Mouse (Mus musculus): Measurements from ENCODE around the gene Adgrg1. TPM values are rescaled to one million over a fixed set of nuclear protein-coding genes. Genes with fewer than 3 reads are reported as not detected.

The Adgrg1 gene
- polyA plus RNA-seq, 1 experiment from 2014 or later: 7.0 TPM

DNA sequence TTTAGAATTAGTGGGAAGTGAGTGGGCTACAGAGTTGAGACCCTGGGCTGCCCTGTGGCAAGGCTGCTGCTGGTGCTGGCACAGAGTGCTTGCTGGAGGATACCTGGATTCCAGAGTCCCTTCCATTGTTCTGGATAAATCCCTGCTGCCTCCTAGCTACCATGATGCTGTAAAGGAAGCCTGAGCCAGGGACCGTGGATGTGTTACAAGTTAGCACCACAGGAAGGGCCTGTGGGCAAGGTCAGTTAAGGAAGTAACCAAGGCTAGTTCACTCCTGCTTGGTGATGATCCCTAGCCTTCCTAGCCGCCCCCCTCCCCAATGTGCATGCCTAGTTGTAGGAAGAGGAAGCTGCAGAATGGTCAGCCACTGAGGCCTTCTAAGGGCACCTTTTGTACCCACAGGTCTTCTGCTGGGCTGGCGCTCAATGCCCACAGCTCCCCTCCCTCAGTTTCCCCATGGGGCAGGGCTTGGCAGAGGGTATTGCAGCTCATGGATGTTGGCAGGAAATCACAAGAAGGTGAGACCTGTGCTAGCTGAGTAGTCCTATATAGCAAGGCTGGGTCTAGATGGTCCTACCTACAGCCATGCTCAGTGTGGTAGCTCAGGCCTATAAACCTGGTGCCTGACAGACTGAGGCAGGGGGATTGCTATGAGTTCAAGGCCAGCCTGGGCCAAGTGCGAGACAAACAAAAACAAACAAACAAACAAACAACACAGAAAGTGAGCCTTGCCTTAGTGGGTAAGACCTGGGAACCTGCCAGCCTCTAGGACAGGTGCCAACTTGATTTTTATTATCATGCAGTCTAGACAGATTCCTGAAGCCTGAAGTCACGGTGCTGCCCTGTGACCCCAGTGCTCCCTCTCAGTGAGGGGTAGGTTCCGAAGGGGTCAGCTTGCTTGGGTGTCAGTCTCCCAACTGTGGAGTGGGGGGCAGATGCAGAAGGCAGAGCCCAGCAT lies 22.6 kb downstream of the Adgrg1 start:
- no peak for ATAC-seq (ENCODE audit: insufficient number of reproducible peaks, insufficient read depth, low FRiP score, low TSS enrichment, low read depth)
- WGBS: 61% methylated on average over 6 of the region's 6 CpGs
- Histone ChIP-seq H3K9me3 (no peaks in the 10 kb centered on the region), H3K27ac (no peak overlapping the region), H3K27me3 (no peaks in the 10 kb centered on the region; the same call in none of the 2 replicates), H3K4me2 (no peak overlapping the region), H3K9ac (replicated peaks) (no peak overlapping the region), H3K36me3 (no peaks in the 10 kb centered on the region), H3K4me1 (replicated peaks) (peaks cover 54% of the 10 kb centered on the region), H3K4me3 (replicated peaks) (no peak overlapping the region)

DNA sequence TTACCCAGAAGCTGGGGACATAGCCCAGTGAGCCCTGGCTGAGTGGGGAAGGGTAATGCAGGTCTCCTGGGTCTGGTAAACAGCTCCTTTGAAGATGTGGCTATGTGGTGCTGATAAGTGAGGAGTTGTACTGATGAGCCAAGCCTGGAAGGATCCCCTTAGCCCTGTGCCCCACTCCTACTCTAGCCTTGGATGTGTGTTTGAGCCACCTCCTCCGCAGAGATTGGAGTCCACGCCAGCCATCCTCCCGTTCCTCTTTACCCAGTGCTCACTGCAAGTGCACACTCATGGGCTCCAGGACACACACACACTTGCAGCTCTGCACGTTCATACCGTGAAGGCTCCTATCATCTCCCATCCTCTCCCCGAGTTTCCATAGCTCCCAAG lies 23.3 kb downstream of the Adgrg1 start:
- peaks cover 54% of the 10 kb centered on the region for H3K4me1 ChIP-seq (replicated peaks)
- 74% methylated on average over 6 of the region's 6 CpGs for WGBS
- no peak overlapping the region for H3K27ac ChIP-seq
- no peaks in the 10 kb centered on the region; the same call in none of the 2 replicates for H3K27me3 ChIP-seq
- no peaks in the 10 kb centered on the region for H3K36me3 ChIP-seq
- ATAC-seq (ENCODE audit: insufficient number of reproducible peaks, insufficient read depth, low FRiP score, low TSS enrichment, low read depth): no peak
- no peak overlapping the region for H3K4me3 ChIP-seq (replicated peaks)
- no peaks in the 10 kb centered on the region for H3K9me3 ChIP-seq
- H3K9ac ChIP-seq (replicated peaks): no peak overlapping the region
- H3K4me2 ChIP-seq: no peak overlapping the region

DNA sequence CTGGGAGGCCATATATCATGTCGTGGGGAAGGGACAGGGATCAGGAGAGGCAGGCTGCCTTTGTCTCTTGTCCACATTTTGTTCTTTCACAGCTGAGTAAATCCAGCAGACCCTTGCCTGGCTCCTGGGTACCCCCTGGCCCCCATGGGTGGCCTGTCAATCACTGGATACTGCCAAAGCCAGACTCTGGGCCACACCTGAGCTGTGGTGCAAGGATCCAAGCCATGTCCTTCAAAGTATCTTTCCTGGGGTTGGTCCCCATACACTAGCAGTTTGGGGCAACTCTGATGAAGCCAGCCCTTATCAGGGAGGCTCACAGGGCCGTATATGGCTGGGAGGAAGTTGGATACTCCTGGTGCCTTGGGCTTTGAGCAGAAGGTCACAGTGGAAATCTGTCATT lies 23.9 kb downstream of the Adgrg1 start:
- Histone ChIP-seq H3K4me3 (replicated peaks) (no peak overlapping the region), H3K27ac (no peak overlapping the region), H3K9ac (replicated peaks) (no peak overlapping the region), H3K4me2 (no peak overlapping the region), H3K36me3 (no peaks in the 10 kb centered on the region), H3K27me3 (no peaks in the 10 kb centered on the region; the same call in none of the 2 replicates), H3K9me3 (no peaks in the 10 kb centered on the region), H3K4me1 (replicated peaks) (peaks cover 51% of the 10 kb centered on the region)
- WGBS: 58% methylated on average over 2 of the region's 2 CpGs
- no peak for ATAC-seq (ENCODE audit: insufficient number of reproducible peaks, insufficient read depth, low FRiP score, low TSS enrichment, low read depth)

DNA sequence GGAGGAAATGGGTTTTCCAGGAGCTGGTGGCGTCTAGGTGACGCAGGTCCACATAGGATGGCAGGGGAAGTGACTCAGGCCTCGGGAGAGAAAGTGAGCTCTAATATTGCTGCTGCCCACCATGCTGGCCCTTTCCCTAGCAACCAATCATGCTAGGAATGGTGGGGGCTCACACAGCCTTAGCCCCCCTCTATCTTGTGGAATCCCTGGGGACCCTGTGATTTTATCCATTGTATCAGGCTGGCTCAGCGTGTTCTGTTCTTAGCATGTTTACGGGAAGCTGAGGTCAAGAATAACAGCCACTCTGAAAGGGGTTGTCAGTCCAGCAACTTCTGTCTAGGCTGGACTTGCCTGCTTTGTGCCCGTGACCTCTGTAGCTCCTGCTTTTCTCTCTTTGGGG lies 24.5 kb downstream of the Adgrg1 start:
- H3K4me2 ChIP-seq: no peak overlapping the region
- no peaks in the 10 kb centered on the region; the same call in 1 of the 2 replicates for H3K27me3 ChIP-seq
- H3K36me3 ChIP-seq: no peaks in the 10 kb centered on the region
- 0 out of 2 replicates have a peak overlapping the region, but pooled peaks have one; percentile 17 for H3K27ac ChIP-seq
- H3K4me1 ChIP-seq (replicated peaks): peaks cover 46% of the 10 kb centered on the region
- no peak overlapping the region for H3K4me3 ChIP-seq (replicated peaks)
- H3K9ac ChIP-seq (replicated peaks): no peak overlapping the region
- H3K9me3 ChIP-seq: no peaks in the 10 kb centered on the region
- no peak for ATAC-seq (ENCODE audit: insufficient number of reproducible peaks, insufficient read depth, low FRiP score, low TSS enrichment, low read depth)
- 68% methylated on average over 6 of the region's 6 CpGs for WGBS

DNA sequence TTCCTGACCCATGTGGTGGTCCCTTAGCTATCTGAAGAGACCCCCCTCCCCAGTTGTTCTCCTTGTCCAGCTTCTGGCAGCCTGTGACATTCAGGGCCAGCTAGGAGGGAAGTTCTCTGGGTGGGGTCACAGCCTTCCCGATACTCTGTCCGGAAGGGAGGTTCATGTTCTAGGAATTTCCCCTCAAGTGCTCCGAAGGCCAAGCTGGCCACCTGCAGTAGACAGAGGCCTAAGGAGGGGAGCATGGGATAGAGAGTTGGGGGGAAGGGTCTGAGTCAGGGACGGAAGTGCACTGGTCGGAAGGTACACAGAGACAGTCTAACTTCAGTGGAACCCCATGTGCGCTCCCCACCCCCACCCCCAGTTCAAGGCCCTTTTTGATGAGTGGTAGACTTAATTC lies 25.4 kb downstream of the Adgrg1 start:
- no peak overlapping the region for H3K27ac ChIP-seq
- H3K4me2 ChIP-seq: no peak overlapping the region
- WGBS: 65% methylated on average over 6 of the region's 6 CpGs
- no peaks in the 10 kb centered on the region for H3K36me3 ChIP-seq
- H3K27me3 ChIP-seq: no peaks in the 10 kb centered on the region; the same call in 1 of the 2 replicates
- no peak for ATAC-seq (ENCODE audit: insufficient number of reproducible peaks, insufficient read depth, low FRiP score, low TSS enrichment, low read depth)
- H3K4me3 ChIP-seq (replicated peaks): no peak overlapping the region
- H3K9me3 ChIP-seq: no peaks in the 10 kb centered on the region
- H3K9ac ChIP-seq (replicated peaks): no peak overlapping the region
- H3K4me1 ChIP-seq (replicated peaks): peaks cover 37% of the 10 kb centered on the region

DNA sequence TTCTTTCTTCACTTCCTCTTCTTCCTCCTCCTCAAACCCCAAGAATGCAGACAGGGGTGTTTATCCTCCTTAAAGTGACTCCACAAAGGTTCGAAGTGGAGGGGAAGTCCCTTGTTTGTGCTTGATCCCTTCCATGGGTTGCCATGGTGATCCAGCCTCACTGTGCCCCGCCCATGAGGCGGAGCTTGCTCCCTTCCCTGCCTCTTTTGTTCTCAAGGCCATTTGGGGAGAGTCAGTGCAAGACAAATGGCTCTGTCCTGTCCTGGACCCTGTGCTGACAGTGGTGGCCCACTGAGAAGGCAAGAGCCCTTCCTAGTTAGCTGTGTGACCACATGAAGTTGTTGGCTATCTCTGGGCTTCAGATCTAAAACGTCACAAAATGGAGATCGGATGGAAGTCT lies 26.1 kb downstream of the Adgrg1 start:
- WGBS: 25% methylated on average over 5 of the region's 5 CpGs
- Histone ChIP-seq H3K9me3 (no peaks in the 10 kb centered on the region), H3K9ac (replicated peaks) (no peak overlapping the region), H3K4me3 (replicated peaks) (no peak overlapping the region), H3K27ac (no peak overlapping the region), H3K36me3 (no peaks in the 10 kb centered on the region), H3K4me2 (no peak overlapping the region), H3K27me3 (no peaks in the 10 kb centered on the region; the same call in 1 of the 2 replicates), H3K4me1 (replicated peaks) (peaks cover 32% of the 10 kb centered on the region)
- ATAC-seq (ENCODE audit: insufficient number of reproducible peaks, insufficient read depth, low FRiP score, low TSS enrichment, low read depth): no peak

DNA sequence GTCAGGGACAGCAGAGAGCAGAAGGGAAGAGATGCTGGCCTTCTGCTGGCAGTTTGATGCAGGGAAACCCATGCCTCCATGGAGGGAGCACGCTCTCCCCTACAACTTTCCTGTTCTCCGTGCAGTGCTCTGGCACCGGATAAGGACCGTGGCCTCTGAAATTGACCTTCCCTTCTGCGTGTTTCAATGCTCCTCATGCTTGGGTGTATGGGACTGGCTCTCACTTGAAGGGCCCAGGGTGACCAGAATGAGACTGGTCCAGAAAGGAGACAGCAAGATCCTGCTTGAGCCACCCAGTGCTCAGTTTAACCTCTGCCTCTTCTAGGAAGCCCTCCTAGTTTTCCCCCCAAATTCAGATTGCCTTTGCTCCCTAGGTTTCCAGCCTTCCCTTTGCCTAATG lies 26.6 kb downstream of the Adgrg1 start:
- Histone ChIP-seq H3K9ac (replicated peaks) (no peak overlapping the region), H3K27me3 (no peaks in the 10 kb centered on the region; the same call in 1 of the 2 replicates), H3K36me3 (no peaks in the 10 kb centered on the region), H3K9me3 (no peaks in the 10 kb centered on the region), H3K27ac (no peak overlapping the region), H3K4me1 (replicated peaks) (peaks cover 30% of the 10 kb centered on the region), H3K4me2 (no peak overlapping the region), H3K4me3 (replicated peaks) (no peak overlapping the region)
- no peak for ATAC-seq (ENCODE audit: insufficient number of reproducible peaks, insufficient read depth, low FRiP score, low TSS enrichment, low read depth)
- 78% methylated on average over 5 of the region's 5 CpGs for WGBS

DNA sequence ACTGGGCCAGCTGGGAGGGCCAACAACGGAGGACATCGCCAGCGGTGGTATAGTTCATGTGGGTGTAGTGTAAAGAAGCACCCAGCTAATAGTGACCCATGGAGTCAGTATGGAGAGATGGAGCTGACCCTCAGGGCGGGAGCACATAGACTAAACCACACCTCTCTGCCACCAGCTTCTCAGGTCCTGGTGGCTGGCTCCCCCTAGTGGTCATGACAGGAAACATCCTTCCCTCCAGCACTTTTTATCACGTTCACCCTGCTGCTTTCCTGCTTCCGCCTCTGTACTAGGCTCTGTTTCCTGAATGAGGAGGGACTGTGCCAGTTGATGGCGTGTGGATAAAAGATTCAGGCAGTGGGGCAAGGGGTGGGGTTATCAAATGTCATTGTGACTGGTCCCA lies 27.1 kb downstream of the Adgrg1 start:
- no peak overlapping the region for H3K4me2 ChIP-seq
- ATAC-seq (ENCODE audit: insufficient number of reproducible peaks, insufficient read depth, low FRiP score, low TSS enrichment, low read depth): peak; percentile 64; the same call in 1 of the 2 replicates
- H3K4me3 ChIP-seq (replicated peaks): no peak overlapping the region
- H3K36me3 ChIP-seq: no peaks in the 10 kb centered on the region
- H3K9me3 ChIP-seq: no peaks in the 10 kb centered on the region
- H3K27ac ChIP-seq: no peak overlapping the region
- H3K4me1 ChIP-seq (replicated peaks): peaks cover 25% of the 10 kb centered on the region
- no peak overlapping the region for H3K9ac ChIP-seq (replicated peaks)
- 4% methylated on average over 7 of the region's 7 CpGs for WGBS
- H3K27me3 ChIP-seq: no peaks in the 10 kb centered on the region; the same call in 1 of the 2 replicates

DNA sequence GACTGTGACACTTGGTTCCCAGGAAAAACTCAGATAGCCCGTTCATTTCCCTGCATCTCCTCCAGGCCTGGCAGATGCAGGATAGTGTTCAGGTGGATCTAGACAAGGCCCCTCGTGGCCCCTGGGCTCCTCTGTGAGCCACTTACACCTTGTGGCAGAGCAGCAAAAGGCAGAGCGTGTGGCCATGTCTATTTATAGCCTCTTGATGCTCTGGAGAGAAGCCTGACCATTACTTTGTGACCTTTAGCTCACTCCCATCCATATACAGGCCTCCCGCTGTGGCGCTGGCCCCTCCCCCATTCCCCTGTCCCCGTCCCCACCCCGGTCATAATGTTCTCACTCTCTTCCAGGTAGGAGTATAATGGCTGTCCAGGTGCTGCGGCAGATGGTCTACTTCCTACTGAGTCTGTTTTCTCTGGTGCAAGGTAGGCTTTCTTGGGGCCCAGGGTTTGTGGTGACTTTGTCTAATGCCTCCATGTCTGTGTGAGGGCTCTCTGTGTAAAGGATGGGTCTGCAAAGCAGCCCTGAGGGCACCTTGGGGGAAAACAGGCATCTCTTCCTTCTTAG lies 27.6 kb downstream of the Adgrg1 start:
- H3K9me3 ChIP-seq: no peaks in the 10 kb centered on the region
- WGBS: 39% methylated on average over 8 of the region's 8 CpGs
- no peaks in the 10 kb centered on the region; the same call in 1 of the 2 replicates for H3K27me3 ChIP-seq
- H3K4me2 ChIP-seq: no peak overlapping the region
- ATAC-seq (ENCODE audit: insufficient number of reproducible peaks, insufficient read depth, low FRiP score, low TSS enrichment, low read depth): no peak
- H3K36me3 ChIP-seq: no peaks in the 10 kb centered on the region
- H3K9ac ChIP-seq (replicated peaks): no peak overlapping the region
- H3K4me1 ChIP-seq (replicated peaks): peaks cover 20% of the 10 kb centered on the region
- H3K27ac ChIP-seq: no peak overlapping the region
- no peak overlapping the region for H3K4me3 ChIP-seq (replicated peaks)

DNA sequence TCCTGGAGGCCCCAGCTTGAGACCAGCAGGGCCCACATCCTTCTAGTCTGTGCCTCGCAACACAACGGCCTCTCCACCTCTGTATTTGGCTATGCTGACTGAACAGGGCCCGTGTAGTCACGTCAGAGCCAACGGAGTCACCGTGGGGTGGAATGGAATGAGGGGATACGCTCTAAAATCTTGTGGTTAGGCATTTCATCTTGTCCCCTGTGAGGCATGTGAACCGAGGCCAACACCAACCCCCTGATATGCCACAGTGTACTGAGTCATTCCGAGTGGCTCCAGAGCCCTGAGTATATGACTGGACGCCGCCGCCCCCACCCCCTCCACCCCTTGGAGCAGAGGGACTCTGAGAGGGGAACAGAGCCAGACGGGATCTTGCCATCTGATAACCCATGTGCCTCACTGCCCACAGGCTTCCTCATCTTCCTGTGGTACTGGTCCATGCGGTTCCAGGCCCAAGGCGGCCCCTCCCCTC lies 37.9 kb downstream of the Adgrg1 start:
- ATAC-seq (ENCODE audit: insufficient number of reproducible peaks, insufficient read depth, low FRiP score, low TSS enrichment, low read depth): no peak

DNA sequence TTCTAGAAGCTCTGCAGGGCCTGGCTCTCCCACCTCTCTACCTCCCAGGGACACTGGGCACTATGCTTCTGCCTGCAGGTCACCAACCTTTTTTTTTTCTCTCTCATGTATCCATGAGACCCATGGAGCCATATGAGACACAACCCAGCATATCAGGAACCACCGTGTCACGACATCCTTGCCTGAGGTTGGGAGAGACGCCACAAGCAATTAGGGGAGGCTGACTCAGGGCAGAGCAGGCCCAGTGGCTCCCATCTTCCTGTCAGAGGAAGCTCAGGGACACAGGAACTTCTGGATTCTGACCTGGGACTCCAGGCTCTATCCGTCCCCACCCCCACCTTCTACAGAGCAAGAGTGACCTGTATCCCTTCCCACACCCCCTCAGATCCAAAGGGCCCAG lies 41.3 kb downstream of the Adgrg1 start:
- H3K36me3 ChIP-seq: no peaks in the 10 kb centered on the region
- no peaks in the 10 kb centered on the region for H3K27me3 ChIP-seq
- H3K9ac ChIP-seq (replicated peaks): no peak overlapping the region
- no peak for ATAC-seq (ENCODE audit: insufficient number of reproducible peaks, insufficient read depth, low FRiP score, low TSS enrichment, low read depth)
- no peak overlapping the region for H3K4me3 ChIP-seq (replicated peaks)
- no peaks in the 10 kb centered on the region for H3K9me3 ChIP-seq
- H3K4me2 ChIP-seq: no peak overlapping the region
- no peaks in the 10 kb centered on the region for H3K4me1 ChIP-seq (replicated peaks)
- 81% methylated on average over 4 of the region's 4 CpGs for WGBS
- H3K27ac ChIP-seq: no peak overlapping the region

More for the DNA sequence above, 37.9 kb downstream of the Adgrg1 start:
- no peak overlapping the region for H3K4me2 ChIP-seq
- H3K27ac ChIP-seq: no peak overlapping the region
- H3K9ac ChIP-seq (replicated peaks): no peak overlapping the region
- no peaks in the 10 kb centered on the region for H3K27me3 ChIP-seq
- 0 out of 2 replicates have a peak, but pooled peaks cover 3% of the 10 kb centered on the region for H3K36me3 ChIP-seq
- H3K4me3 ChIP-seq (replicated peaks): no peak overlapping the region
- no peaks in the 10 kb centered on the region for H3K4me1 ChIP-seq (replicated peaks)
- WGBS: 85% methylated on average over 15 of the region's 15 CpGs
- no peaks in the 10 kb centered on the region for H3K9me3 ChIP-seq

Data from limb, embryonic 12.5 days (tissue).